29 mouse cellular contexts compared by ENCODE assay signal in genomic region chr4:127190921-127191320, GRCm38 (mm10). TPM values are rescaled to one million over a fixed set of nuclear protein-coding genes. Genes with fewer than 3 reads are reported as not detected.
"Had no signal": no experiment of that assay in that cellular context is flagged by ENCODE, and none has a peak within 500 bp of the region (broad histone marks: within the 10 kb centered on the region; RNA-seq: fewer than 3 reads in every experiment).

No protein-coding gene starts in this region.

- ATAC-seq: hindbrain, postnatal 0 days; intestine, embryonic 16.5 days; liver, embryonic 12.5 days had no signal

- H3K27me3 ChIP-seq: heart, embryonic 15.5 days; hindbrain, embryonic 15.5 days; limb, embryonic 15.5 days; liver, embryonic 12.5 days had no signal

- H3K9ac ChIP-seq: heart, embryonic 13.5 days; heart, embryonic 15.5 days; hindbrain, embryonic 13.5 days; hindbrain, embryonic 15.5 days; kidney, embryonic 15.5 days; limb, embryonic 13.5 days; limb, embryonic 15.5 days; liver, embryonic 12.5 days had no signal

- H3K36me3 ChIP-seq: heart, embryonic 13.5 days; heart, embryonic 15.5 days; kidney, embryonic 15.5 days; limb, embryonic 13.5 days; limb, embryonic 15.5 days; liver, embryonic 12.5 days had no signal

- H3K4me3 ChIP-seq: gastrocnemius, adult 2 months; heart, adult 2 months; heart, embryonic 13.5 days; heart, embryonic 15.5 days; hindbrain, embryonic 13.5 days; hindbrain, embryonic 15.5 days; kidney, embryonic 15.5 days; limb, embryonic 13.5 days; limb, embryonic 15.5 days; liver, embryonic 12.5 days had no signal

- H3K4me1 ChIP-seq: kidney, embryonic 15.5 days; liver, embryonic 12.5 days had no signal

- H3K4me2 ChIP-seq: heart, embryonic 11.5 days; heart, embryonic 13.5 days; heart, embryonic 15.5 days; hindbrain, embryonic 13.5 days; hindbrain, embryonic 15.5 days; kidney, embryonic 15.5 days; limb, embryonic 13.5 days; limb, embryonic 15.5 days; liver, embryonic 12.5 days had no signal

- H3K27ac ChIP-seq: gastrocnemius, adult 2 months; heart, adult 2 months; heart, embryonic 13.5 days; heart, embryonic 15.5 days; hindbrain, embryonic 13.5 days; hindbrain, embryonic 15.5 days; hindbrain, postnatal 0 days; kidney, embryonic 15.5 days; kidney, postnatal 0 days; limb, embryonic 13.5 days; limb, embryonic 15.5 days; liver, embryonic 12.5 days had no signal

- H3K9me3 ChIP-seq: heart, embryonic 13.5 days; heart, embryonic 15.5 days; hindbrain, embryonic 13.5 days; hindbrain, embryonic 15.5 days; kidney, embryonic 15.5 days; limb, embryonic 13.5 days; limb, embryonic 15.5 days; liver, embryonic 12.5 days had no signal

- DNase-seq: gastrocnemius, adult 2 months; gastrocnemius, postnatal 14 days; gastrocnemius, postnatal 36 days; heart, adult 11 months; heart, adult 2 months; heart, postnatal 14 days; heart, postnatal 36 days; kidney, adult 11 months; kidney, adult 2 months; kidney, adult 9 months; kidney, postnatal 14 days; kidney, postnatal 36 days; layer of hippocampus, adult 9-11 months; layer of hippocampus, postnatal 36 days; left cerebral cortex, postnatal 4 days had no signal

RNA-seq across cellular contexts. Expression of gene Dlgap3, which starts 21.9 kb away (rescaled TPM):
- total RNA-seq: gastrocnemius, adult 2 months; hematopoietic stem cell, adult 5-6 weeks; liver, adult 2 months had no signal
